Mouse (Mus musculus): ENCODE results near the gene Dusp2.

DNA sequence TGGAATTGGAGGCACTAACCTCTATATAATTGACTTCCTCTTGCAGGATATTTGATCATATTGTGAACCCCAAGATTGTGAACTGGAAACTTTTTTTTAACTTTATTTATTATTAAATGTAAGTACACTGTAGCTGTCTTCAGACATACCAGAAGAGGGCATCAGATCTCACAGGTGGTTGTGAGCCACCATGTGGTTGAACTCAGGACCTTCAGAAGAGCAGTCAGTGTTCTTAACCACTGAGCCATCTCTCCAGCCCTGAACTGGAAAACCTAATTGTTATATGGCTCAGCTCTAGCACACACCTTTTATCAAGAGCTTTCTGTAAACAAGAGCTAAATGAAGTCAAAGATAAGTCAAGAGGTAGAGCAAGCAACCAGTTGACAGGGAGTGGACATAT is 29.8 kb upstream of the Dusp2 start:
- TF ChIP-seq EP300 (IDR thresholded peaks at IDR 0.05; ENCODE audit: low read depth) (no peak), CTCF (IDR thresholded peaks at IDR 0.05; ENCODE audit: low read depth) (peak; percentile 61)

All from liver, postnatal 0 days (tissue).